Mouse (Mus musculus): ENCODE data around the gene Klrb1c.
"Not testable (repeated sequence)": the region's sequence is repeated elsewhere in the genome, so short reads cannot be mapped to it uniquely, and the experiment has no call there.

Klrb1c gene

DNA sequence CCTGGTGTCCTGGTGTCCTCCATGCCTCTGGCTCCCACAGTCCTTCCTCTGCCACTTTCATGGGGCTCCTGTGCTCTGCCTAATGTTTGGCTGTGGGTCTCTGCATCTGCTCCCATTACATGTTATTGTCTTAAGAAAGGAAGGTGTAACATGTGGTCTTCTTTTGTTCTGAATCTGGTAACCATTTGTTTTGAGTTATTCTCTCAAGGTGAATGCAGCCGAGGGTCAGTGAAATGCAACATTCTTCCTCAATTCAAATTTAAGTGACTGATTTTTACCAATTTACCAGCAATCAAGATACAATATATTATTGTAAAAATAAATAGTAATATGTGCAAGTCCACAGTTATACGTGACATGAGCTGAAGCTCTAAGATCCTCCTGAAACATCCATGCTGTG, at the start of gene Klrb1c:
Gene Klrb1c (minus strand): TSS at position 101 of the 400 bp plus-strand sequence.
- DNase-seq (ENCODE audit: low spot score): no peak

DNA sequence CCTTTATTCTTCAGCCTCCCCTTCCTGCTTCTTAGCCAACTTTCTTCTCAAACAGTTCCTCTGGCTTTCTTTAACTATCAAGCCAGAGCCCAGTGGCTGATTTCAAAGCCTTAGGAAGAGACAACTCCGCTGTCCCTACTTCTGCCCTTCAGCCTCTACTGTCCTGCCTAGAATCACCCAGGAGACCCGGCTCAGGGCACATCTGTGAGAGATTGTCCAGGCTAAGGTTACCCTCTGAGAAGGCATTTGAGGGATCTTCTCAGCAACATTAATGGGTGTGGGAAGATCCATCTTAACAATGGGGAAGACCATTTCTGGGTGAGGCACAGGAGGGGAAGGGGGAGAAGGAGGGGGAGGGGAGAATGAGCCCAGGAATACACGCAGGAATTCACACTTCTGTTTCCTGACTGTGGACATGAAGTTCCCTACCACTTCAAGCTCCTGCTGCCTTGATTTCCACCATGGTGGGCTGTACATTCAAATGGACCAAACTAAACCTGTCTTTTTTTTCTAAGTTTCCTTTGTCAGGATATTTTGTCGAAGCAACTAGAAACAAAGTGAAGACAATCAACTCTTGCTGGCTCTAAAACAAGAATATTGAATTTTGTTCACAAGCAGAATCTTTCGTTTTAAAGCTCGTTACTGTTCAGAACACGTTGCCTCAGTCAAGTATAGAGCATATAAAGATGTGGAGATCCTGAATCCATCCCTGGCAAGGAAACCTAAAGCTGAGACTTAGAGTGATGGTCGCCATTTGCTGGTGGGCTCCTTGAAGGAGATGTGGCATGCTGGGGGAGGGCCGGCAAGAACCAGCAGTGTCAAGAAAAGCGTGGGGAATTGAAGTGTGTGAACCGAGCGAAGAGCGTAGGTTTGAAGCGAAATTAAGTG, 48.7 kb upstream of the Klrb1c start:
- no peak for DNase-seq (ENCODE audit: low spot score)

DNA sequence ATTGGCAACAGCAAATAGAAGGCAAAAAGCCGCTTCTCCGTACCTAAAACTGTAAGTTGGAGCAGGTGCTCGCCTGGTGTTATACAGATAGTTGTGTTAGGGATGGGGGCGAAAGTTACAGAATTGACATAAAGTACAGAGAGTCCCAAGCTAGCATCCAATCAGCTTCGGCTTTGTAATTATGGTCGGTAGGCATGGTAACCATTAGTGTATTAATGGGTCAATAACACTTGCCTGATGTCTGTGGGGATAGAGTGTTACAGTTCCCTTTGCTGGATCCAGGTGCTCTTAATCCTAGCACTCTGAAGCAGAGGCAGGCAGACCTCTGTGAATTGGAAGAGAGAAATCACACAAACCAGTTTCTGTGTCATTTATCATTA, 47.9 kb upstream of the Klrb1c start:
- DNase-seq (ENCODE audit: low spot score): no peak

DNA sequence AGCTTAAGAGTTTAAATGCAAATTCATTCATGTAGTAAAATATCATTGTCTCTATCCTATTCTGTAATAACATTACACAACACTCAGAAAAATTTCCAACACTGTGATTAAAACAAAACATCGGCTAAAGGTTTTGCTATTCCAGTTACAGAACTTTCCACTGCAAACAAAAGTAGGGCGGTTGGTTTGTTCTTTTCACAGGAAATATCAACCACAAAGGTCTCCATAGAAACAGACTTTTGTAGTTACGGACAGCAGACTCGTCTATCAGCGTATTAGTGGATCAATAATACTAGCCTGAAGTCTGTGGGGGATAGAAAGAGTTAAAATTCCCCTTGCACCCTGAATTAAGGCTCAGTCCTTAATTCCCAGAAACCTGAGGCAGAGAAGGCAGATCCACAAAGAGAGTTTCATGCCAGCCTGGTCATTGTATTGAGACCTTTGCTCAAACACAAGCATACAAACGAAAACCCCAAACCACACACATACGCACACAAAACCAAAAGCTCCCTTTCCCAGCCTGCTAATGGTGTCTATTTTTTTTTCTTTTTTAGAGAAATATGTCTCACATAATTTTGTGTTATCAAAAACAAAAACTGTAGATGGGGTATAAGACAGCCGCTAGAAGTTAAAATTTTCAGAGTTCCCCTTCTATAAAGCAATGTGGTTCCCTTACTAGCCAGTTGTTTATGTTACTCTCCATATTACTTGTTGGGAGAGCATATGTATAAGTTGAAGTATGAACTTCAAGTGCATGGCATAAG, 47.4 kb upstream of the Klrb1c start:
- no peak for DNase-seq (ENCODE audit: low spot score)

DNA sequence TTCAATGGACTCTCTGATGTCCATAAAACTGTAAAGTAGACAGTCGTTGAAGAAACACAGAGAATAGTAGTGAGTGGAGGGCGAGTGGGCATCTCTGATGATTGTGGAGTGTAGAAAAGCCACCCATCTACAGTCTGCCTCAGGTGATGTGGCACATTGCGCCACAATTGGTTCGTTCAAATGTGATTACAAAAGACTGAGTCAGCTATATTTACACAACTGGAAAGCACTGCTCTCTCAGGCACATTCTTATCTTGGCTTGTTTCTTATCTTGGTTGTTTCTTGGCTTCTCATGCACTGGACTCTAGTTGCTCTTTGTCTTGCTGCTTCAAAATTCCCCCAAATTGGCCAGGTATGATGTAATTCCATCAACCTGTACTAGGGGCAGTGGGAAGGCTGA, 46.6 kb upstream of the Klrb1c start:
- no peak for DNase-seq (ENCODE audit: low spot score)

DNA sequence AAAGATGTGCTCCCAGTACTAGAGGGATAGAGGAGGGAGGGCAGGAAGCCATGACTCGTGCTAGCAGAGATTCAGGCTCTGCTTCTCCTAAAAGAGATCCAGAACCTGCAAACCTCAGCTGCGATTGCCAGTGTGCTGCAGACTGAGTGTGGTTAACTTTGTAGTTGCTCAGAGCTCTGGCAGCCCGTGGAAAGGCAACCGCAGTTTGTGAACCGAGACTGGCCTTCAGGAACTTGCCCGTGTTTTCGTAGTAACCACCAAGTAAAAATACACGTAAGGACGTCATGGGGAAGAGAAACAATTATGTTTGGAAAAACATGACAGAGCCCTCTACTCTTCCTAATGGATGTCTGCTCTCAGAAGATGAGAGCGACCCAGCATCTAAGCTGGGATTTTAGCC, 44.0 kb upstream of the Klrb1c start:
- no peak for DNase-seq (ENCODE audit: low spot score)

DNA sequence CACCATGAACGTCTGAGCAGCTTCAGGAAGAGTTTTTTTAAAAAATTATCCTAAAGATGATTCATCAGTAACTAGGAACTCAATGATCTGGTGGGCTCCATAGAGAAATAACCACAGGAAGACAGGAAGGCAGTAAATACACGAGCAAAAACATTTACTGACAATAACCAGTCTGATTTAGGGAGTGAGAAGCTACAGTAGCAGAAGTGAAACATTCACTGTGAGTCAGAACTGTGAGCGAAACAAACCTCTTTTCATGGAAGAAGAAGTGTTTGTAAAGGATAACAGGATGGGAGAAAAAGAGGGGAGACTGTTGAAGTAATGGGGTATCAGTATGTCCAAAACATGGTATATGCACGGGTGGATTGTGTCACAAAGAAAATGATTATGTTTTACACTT, 40.8 kb upstream of the Klrb1c start:
- DNase-seq (ENCODE audit: low spot score): no peak

DNA sequence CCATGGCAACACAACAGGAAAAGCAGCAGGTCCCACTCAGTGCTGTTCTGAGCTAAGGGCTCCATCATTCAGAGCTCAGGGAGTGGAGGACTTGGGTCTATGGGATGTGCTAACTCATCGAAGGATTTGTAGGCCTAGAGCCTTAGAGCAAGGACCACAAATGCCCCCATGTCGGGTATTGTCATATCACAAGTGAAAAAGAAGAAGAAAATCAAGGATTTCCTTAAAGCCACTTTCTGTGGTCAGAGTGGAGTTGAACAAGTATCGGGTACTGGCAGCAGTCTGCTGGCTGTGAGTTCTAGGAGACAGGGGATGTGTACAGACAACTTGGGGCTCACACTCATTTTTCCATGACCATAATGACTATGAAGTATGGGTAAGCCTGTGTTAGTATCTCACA, 37.8 kb upstream of the Klrb1c start:
- no peak for DNase-seq (ENCODE audit: low spot score)

DNA sequence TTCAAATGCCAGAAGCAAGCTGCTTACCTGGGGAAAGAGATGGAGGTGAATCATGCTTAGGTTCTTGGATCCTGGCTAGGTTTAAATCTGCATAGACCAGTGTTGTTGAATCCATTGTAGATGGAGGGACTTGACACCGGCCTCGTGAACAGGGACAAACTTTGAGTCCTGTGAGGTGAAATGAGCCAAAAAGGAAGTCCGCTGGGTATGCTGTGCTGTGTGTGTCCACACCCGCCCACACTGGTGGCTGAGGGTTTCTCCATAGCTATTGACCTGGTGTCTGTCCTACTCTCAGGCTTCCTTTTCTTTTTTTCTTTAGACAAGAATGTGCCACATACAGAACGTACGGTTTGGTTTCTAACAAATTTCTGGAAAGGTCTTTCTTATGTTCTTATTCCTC, 37.1 kb upstream of the Klrb1c start, which contains the start of the genes Gm44511 and Klrb1b:
Gene Gm44511 (minus strand): TSS at position 184 of the 400 bp plus-strand sequence.
Gene Klrb1b (minus strand): TSS at position 200 of the 400 bp plus-strand sequence.
- DNase-seq (ENCODE audit: low spot score): no peak

DNA sequence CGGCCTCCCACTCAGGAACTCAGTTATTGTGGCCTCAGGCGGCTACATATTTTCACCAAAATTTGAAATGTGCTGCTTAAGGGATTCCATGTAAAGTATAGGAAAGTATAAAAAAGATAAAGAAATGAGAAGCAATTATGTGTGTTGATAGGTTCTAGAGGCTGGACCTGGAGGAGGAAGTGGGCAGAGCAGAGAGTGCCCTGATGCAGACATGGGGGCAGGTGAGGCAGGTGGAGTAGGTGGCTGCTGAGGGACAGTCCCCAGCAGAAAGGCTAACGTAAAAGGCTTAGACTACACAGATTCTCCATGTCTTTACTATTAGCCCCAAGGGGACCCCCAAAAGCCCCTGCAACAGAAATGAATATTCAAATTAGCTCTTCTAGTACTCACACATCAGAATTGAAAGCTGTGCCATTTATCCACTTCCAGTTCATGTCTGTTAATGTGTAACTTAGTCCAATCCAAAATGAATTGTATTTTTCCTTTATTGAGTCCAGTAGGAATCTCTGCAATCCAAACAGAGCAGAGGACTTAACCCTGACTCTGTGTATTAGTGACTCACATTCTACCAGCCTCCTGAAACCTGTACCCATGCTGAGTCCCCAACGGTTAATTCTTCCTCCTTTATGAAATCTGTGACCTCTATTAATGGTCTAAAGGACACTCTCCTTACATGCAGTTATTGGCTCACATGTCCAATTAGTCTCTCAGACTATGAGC, 29.2 kb upstream of the Klrb1c start:
- no peak for DNase-seq (ENCODE audit: low spot score)

DNA sequence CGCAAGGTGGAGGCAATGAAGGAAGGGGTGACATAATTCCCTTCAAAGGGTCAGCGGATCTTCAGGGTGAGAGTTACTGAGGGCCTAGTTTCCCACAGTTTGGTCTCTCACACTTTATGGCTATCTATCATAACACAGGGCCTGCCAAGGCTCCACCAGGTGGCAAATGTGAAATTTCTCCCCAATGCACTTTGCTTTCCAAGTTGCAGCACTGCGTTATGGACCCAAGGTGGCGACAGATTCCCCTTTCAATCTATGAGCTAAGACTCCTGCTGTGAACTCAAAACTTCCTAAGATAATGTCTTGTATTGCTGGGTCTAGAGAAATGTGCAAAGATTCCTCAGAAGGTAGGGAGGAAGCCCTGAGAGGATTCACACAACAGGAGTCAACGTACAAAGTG, 19.5 kb upstream of the Klrb1c start:
- DNase-seq (ENCODE audit: low spot score): no peak

DNA sequence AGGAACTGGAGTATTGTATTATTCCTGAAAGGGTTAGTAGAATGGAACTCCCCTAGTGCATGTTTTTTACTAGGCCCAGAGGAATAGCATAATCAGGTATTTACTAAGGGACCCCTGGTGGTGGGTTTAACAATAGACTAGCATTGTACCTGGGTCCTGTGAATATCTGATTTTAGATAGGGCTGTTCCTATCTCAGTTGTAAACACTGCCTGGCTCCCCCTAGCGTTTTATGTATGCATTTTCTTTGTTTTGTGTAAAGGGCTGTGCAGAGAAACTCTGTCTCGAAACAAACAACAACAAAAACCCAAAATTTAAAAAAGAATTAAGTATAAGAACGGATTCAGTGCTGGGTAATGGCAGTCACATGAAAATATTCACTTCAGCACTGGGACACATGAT, 18.0 kb upstream of the Klrb1c start:
- no peak for DNase-seq (ENCODE audit: low spot score)

DNA sequence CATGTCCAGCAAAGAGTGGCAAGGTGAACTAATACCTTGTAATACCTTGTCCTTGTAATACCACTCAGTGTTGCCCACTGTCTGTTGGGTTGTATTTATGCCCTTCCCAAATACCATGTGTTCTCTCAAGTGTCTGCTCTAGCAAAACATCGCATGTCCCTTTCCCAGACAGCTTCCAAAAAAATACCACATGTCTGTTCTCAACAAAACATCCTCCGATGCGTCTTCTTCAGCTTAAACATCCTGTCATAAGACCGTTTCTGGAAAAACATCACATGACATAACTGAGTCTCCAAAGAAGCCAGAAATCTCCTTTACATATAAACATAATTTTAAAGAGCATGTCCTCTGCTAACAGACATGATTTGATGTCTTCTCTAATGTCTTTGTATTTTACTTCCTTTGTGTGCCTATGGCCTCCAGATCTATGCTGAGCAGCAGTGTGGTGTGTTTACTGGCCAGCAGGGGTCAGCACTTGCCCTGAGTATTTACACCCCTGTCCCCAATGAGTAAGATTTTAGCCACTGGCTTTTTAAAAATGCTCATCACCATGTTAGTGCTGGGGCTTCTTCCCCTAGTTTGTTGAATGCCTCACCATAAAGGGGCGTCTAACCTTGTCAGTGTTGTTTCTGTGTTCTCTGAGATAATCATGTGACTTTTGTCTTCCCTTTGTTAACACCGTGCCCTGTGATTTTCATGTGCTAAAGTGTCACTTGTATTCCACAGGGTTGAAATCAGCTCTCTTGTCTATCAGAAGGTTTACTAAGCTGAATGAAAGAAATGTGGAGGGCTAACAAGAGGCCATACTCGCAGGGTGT, 16.0 kb upstream of the Klrb1c start:
- DNase-seq (ENCODE audit: low spot score): not testable (repeated sequence)

DNA sequence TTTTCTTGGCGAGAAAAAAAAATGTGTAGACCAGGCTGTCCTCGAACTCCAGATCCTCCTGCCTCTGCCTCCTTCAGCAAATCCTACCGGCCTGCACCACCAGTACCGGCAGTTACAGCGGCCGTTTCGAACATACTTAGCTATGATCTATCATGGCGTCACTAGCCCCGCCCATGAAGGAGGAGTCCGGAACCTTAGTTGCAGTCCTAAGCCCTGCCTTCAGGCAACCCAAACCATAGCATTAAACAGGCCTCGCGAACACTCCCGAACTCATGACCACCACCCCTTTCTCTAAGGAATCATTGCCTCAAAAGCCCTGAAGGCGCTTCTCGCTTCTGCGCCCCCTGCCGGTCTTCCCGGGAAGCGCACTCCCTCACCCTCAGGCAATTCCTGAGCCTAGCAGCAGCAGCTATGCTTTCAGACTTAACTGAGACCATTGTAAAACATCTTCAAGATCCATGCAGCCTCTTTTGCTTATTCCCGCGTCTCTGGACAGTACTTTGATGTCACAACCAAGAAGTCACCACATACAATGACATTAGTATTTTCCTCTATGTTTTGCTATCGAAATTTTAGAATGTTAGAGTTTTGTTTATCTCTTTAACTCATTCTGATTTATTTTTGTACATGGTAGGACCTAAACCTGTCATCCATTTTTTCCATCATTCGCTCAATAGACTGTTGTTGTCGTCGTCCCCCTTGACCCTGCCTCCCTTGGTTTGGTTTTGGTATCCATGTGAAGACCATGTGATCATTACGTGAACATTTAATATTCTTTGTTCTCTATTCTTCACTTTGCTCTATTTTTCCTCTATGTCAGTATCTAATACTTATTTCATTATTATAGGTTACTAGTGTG, 14.2 kb upstream of the Klrb1c start:
- DNase-seq (ENCODE audit: low spot score): peak; percentile 82

DNA sequence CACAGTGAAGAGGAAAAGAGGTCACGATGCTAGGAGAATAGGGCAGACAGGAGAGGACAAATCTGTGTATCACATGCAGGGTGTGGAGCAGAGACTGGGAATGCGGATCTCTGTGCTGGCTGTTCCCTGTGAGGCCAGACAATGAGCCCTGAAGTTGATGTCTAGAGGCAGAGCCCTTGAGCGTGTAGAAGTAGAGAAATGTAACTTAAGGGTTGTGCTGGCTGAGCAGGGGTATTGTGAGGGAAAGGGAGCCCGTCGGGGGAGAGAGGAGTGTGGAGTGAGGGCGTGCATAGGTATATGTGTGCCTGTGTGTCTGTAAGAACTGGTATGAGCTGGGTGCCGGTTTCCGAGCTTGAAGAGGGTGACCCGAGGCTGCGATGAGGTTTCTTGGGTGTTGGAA, 13.5 kb upstream of the Klrb1c start:
- DNase-seq (ENCODE audit: low spot score): no peak

DNA sequence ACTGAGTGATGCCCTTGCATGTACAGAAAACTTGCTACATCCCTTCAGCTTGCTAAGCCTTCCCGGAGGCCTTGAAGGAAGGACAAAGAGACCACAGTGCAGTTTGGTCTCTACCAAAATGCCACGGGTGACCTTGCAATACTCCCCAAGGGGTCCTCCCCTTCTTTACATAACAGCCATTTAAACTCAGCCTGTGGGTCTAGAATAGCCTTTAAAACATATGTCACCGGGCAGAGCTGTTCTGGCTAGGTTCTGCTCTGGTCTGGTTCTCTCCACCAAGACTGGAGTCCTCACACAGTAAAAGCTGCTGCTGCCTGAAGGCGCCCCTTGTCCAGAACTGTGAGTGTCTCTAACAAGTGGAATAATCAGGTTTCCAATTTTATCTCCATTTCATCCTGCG, 11.7 kb upstream of the Klrb1c start:
- not testable (repeated sequence) for DNase-seq (ENCODE audit: low spot score)

DNA sequence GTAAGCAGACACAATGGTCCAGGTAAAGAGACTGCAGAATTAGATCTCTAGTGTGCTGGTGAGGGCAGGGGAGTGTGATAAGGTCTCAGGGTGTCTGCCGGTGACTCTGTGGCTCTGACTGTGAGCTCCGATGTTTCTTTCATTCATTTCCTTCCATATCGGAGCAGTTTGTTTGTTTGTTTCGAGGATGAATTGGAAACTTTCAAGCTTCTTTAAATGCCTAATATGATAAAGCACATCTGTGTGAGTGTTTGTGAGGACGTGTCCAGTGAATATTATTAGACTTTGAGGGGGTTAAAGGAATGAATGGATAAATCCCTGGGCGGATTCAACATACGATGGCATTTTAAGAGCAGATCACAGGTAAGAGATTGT, 10.9 kb upstream of the Klrb1c start:
- DNase-seq (ENCODE audit: low spot score): no peak

DNA sequence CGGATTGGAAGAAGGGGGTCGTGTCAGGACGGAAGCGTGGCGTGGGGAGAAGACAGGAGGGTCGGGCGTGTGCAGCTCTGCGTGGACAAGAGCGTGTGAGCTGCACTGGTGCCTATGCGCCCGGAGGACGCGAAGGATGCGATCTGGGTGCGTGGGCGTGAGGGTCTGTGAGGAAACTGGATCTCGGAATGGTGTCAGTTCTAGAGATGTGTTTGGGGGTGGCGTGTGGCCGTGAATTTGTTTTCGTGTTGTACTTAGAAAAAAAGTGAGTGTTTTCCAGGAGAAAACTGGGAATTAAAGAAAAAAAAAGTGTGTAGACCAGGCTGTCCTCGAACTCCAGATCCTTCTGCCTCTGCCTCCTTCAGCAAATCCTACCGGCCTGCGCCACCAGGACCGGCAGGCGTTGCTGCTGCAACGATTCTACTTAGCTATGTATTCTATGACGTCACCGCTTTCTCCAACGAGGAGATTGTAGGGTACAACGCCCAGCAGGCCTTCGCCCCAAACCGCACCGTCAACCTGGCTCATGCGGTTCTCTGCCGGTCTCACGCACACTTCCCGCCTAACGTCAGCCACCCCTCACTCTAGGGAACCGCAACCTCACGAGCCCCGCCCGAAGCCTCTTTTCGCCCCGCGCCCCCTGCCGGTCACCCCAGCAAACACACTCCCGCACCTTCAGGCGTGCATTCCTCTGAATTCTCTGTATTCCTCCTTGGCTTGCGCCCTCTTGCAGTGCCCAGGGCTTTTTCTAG, 10.3 kb upstream of the Klrb1c start:
- peak; percentile 64 for DNase-seq (ENCODE audit: low spot score)

DNA sequence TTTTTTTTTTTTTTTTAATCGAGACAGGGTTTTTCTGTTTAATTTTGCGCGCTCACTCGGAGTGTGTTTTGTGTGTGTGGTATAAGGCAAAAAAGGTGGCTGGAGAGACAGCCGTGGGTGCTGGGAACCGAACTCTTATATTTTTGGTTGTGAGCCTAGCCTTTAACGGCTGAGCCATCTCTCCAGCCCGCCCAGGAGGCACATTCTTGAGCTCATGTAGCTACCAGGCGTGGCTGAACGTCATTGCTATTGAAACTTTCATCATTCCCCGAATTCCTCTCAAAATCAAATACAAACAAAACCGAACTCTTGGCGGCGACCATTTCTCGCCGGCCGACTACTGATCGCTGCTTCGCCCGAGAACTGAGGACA, 9.7 kb upstream of the Klrb1c start:
- peak; percentile 75 for DNase-seq (ENCODE audit: low spot score)
